Mouse (Mus musculus): ENCODE results near the gene Fgfr2. TPM values are rescaled to one million over a fixed set of nuclear protein-coding genes. Genes with fewer than 3 reads are reported as not detected.

The Fgfr2 gene
- polyA plus RNA-seq, 1 experiment = 3.0 TPM

- Histone ChIP-seq H3K36me3 (ENCODE audit: control insufficient read depth, insufficient read depth, low read length) (no peaks in the 10 kb centered on the region), H3K27ac (ENCODE audit: control insufficient read depth, insufficient read depth, low read depth, low read length) (no peak overlapping the region), H3K27me3 (ENCODE audit: control insufficient read depth, insufficient read depth, low read length) (no peaks in the 10 kb centered on the region), H3K4me1 (ENCODE audit: control insufficient read depth, insufficient read depth, low read length) (no peaks in the 10 kb centered on the region), H3K4me3 (ENCODE audit: control insufficient read depth, low read depth, low read length) (no peak overlapping the region)
- TF ChIP-seq POLR2A (IDR thresholded peaks at IDR 0.05; ENCODE audit: control insufficient read depth, low read depth, low read length) = no peak
These were observed 899.6 kb downstream of the Fgfr2 start for GRCm38 (mm10) chr7:132223452-132224141.

- TF ChIP-seq CTCF (IDR thresholded peaks at IDR 0.05; ENCODE audit: control insufficient read depth, insufficient read depth, insufficient replicate concordance, low read depth, low read length) (no peak), POLR2A (IDR thresholded peaks at IDR 0.05; ENCODE audit: control insufficient read depth, low read depth, low read length) (no peak)
These were observed 909.1 kb downstream of the Fgfr2 start for GRCm38 (mm10) chr7:132214031-132214430.

GRCm38 (mm10) chr7:132213460-132213859 lies 909.7 kb downstream of the Fgfr2 start:
- H3K36me3 ChIP-seq (ENCODE audit: control insufficient read depth, insufficient read depth, low read length) = no peaks in the 10 kb centered on the region
- TF ChIP-seq POLR2A (IDR thresholded peaks at IDR 0.05; ENCODE audit: control insufficient read depth, low read depth, low read length) (no peak), CTCF (IDR thresholded peaks at IDR 0.05; ENCODE audit: control insufficient read depth, insufficient read depth, insufficient replicate concordance, low read depth, low read length) (peak; percentile 89)
- no peak overlapping the region for H3K27ac ChIP-seq (ENCODE audit: control insufficient read depth, insufficient read depth, low read depth, low read length)
- no peaks in the 10 kb centered on the region for H3K4me1 ChIP-seq (ENCODE audit: control insufficient read depth, insufficient read depth, low read length)
- no peaks in the 10 kb centered on the region for H3K27me3 ChIP-seq (ENCODE audit: control insufficient read depth, insufficient read depth, low read length)
- no peak overlapping the region for H3K4me3 ChIP-seq (ENCODE audit: control insufficient read depth, low read depth, low read length)

More at GRCm38 (mm10) chr7:132214031-132214430, 909.1 kb downstream of the Fgfr2 start:
- no peaks in the 10 kb centered on the region for H3K4me1 ChIP-seq (ENCODE audit: control insufficient read depth, insufficient read depth, low read length)
- H3K27ac ChIP-seq (ENCODE audit: control insufficient read depth, insufficient read depth, low read depth, low read length) = no peak overlapping the region
- H3K27me3 ChIP-seq (ENCODE audit: control insufficient read depth, insufficient read depth, low read length) = no peaks in the 10 kb centered on the region
- H3K36me3 ChIP-seq (ENCODE audit: control insufficient read depth, insufficient read depth, low read length) = no peaks in the 10 kb centered on the region
- no peak overlapping the region for H3K4me3 ChIP-seq (ENCODE audit: control insufficient read depth, low read depth, low read length)

- Histone ChIP-seq H3K4me3 (ENCODE audit: control insufficient read depth, low read depth, low read length) (no peak overlapping the region), H3K4me1 (ENCODE audit: control insufficient read depth, insufficient read depth, low read length) (no peaks in the 10 kb centered on the region), H3K27me3 (ENCODE audit: control insufficient read depth, insufficient read depth, low read length) (no peaks in the 10 kb centered on the region), H3K36me3 (ENCODE audit: control insufficient read depth, insufficient read depth, low read length) (no peaks in the 10 kb centered on the region), H3K27ac (ENCODE audit: control insufficient read depth, insufficient read depth, low read depth, low read length) (no peak overlapping the region)
- TF ChIP-seq POLR2A (IDR thresholded peaks at IDR 0.05; ENCODE audit: control insufficient read depth, low read depth, low read length) (no peak), CTCF (IDR thresholded peaks at IDR 0.05; ENCODE audit: control insufficient read depth, insufficient read depth, insufficient replicate concordance, low read depth, low read length) (no peak)
These were observed 911.0 kb downstream of the Fgfr2 start for GRCm38 (mm10) chr7:132211920-132212701.

- no peaks in the 10 kb centered on the region for H3K4me1 ChIP-seq (ENCODE audit: control insufficient read depth, insufficient read depth, low read length)
- no peaks in the 10 kb centered on the region for H3K27me3 ChIP-seq (ENCODE audit: control insufficient read depth, insufficient read depth, low read length)
- H3K4me3 ChIP-seq (ENCODE audit: control insufficient read depth, low read depth, low read length) = no peak overlapping the region
- H3K27ac ChIP-seq (ENCODE audit: control insufficient read depth, insufficient read depth, low read depth, low read length) = no peak overlapping the region
- TF ChIP-seq CTCF (IDR thresholded peaks at IDR 0.05; ENCODE audit: control insufficient read depth, insufficient read depth, insufficient replicate concordance, low read depth, low read length) = no peak
- TF ChIP-seq POLR2A (IDR thresholded peaks at IDR 0.05; ENCODE audit: control insufficient read depth, low read depth, low read length) = no peak
- no peaks in the 10 kb centered on the region for H3K36me3 ChIP-seq (ENCODE audit: control insufficient read depth, insufficient read depth, low read length)
These were observed 912.5 kb downstream of the Fgfr2 start for GRCm38 (mm10) chr7:132210616-132211015.

- Histone ChIP-seq H3K27me3 (ENCODE audit: control insufficient read depth, insufficient read depth, low read length) (no peaks in the 10 kb centered on the region), H3K4me1 (ENCODE audit: control insufficient read depth, insufficient read depth, low read length) (no peaks in the 10 kb centered on the region), H3K36me3 (ENCODE audit: control insufficient read depth, insufficient read depth, low read length) (no peaks in the 10 kb centered on the region), H3K4me3 (ENCODE audit: control insufficient read depth, low read depth, low read length) (no peak overlapping the region), H3K27ac (ENCODE audit: control insufficient read depth, insufficient read depth, low read depth, low read length) (no peak overlapping the region)
- TF ChIP-seq POLR2A (IDR thresholded peaks at IDR 0.05; ENCODE audit: control insufficient read depth, low read depth, low read length) (no peak), CTCF (IDR thresholded peaks at IDR 0.05; ENCODE audit: control insufficient read depth, insufficient read depth, insufficient replicate concordance, low read depth, low read length) (no peak)
These were observed 914.1 kb downstream of the Fgfr2 start for GRCm38 (mm10) chr7:132208946-132209651.

GRCm38 (mm10) chr7:132204073-132204612 lies 919.0 kb downstream of the Fgfr2 start:
- H3K4me3 ChIP-seq (ENCODE audit: control insufficient read depth, low read depth, low read length) = no peak overlapping the region
- H3K27me3 ChIP-seq (ENCODE audit: control insufficient read depth, insufficient read depth, low read length) = no peaks in the 10 kb centered on the region
- TF ChIP-seq POLR2A (IDR thresholded peaks at IDR 0.05; ENCODE audit: control insufficient read depth, low read depth, low read length) (no peak), CTCF (IDR thresholded peaks at IDR 0.05; ENCODE audit: control insufficient read depth, insufficient read depth, insufficient replicate concordance, low read depth, low read length) (no peak)
- H3K27ac ChIP-seq (ENCODE audit: control insufficient read depth, insufficient read depth, low read depth, low read length) = no peak overlapping the region
- no peaks in the 10 kb centered on the region for H3K4me1 ChIP-seq (ENCODE audit: control insufficient read depth, insufficient read depth, low read length)
- no peaks in the 10 kb centered on the region for H3K36me3 ChIP-seq (ENCODE audit: control insufficient read depth, insufficient read depth, low read length)
